Mouse (Mus musculus) left cerebral cortex, postnatal 36 days (tissue): ENCODE measurements around the gene Odr4. TPM values are rescaled to one million over a fixed set of nuclear protein-coding genes. Genes with fewer than 3 reads are reported as not detected.

Experiments
- DNase-seq, 2 experiments: peaks; one replicate each; pipeline ENCODE4 v3.0.0; 2021 to 2022; ENCODE audit warnings: low spot score in 2 of 2, mixed read lengths in 1 of 2
- intact Hi-C: fragments of 180-260 bp; cut with DNase I; formaldehyde crosslinking; loops from one replicate; pipeline ENCODE4 v1.15.1; 2025
- total RNA-seq, 2 experiments: library from RNA; stranded (reverse); gene quantifications; 2 replicates each; pipeline ENCODE4 v1.2.3; 2021

Gene Odr4
- total RNA-seq, 2 experiments from 2014 or later: 43.5 to 53.5 TPM

- intact Hi-C loops: no loop called here
- DNase-seq: no peak
Measured at GRCm38 (mm10) chr1:150335111-150335510, 57.8 kb downstream of the Odr4 start.

- intact Hi-C loops: no loop called here
- DNase-seq: no peak
Measured at GRCm38 (mm10) chr1:150319205-150319604, 73.7 kb downstream of the Odr4 start, which contains the start of gene Pdc. Pdc (plus strand) TSS chr1:150319417.

Other genes starting within 250 kb of the Odr4 start
- not detected for gene Pdc, start 73.7 kb downstream of the Odr4 start, total RNA-seq
- 100 to 1,000 TPM in 1 of 2 experiments, 10 to 100 TPM in 1; 95.3 to 111 TPM for gene Tpr, start 242 bp downstream of the Odr4 start, total RNA-seq
- gene Prg4, start 73.1 kb upstream of the Odr4 start, total RNA-seq: 1 to 10 TPM; 3.8 to 9.7 TPM